Mouse (Mus musculus): ENCODE measurements around the gene Amy2a1.

DNA sequence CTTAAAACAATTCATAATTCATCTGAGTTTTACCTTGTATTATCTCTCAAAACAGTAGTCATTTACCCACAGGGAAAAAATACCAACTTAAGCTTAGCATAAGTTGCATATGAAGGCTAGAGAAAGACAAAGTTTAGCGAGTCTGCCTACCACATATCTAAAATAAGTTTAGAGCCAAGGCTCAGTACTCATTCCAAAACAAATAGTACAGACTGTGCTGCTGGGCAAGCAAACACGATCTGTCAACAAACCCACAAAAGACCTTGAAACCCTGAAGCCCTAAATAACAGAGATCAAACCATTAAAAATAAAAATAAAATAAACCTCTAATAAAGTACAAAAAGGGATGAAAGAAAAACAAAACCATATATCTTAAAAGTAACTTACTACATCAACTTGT is 41.9 kb upstream of the Amy2a1 start:
- TF ChIP-seq CTCF (IDR thresholded peaks at IDR 0.05; ENCODE audit: extremely low read depth, insufficient read depth, low read length) = no peak
- no peak for TF ChIP-seq POLR2A (IDR thresholded peaks at IDR 0.05; ENCODE audit: extremely low read depth, insufficient read depth, low read length)
